In genomic region chr13:46569469-46569868, GRCm38 (mm10) we compare ENCODE assay signal across 12 mouse cellular contexts.
"Had no signal": no experiment of that assay in that cellular context is flagged by ENCODE, and none has a peak within 500 bp of the region (broad histone marks: within the 10 kb centered on the region; RNA-seq: fewer than 3 reads in every experiment).

No protein-coding gene starts in this region.

- H3K27me3 ChIP-seq: limb, embryonic 13.5 days; midbrain, embryonic 13.5 days; stomach, embryonic 15.5 days had no signal

- ATAC-seq: midbrain, embryonic 13.5 days had no signal

- H3K9ac ChIP-seq: limb, embryonic 13.5 days; liver, embryonic 14.5 days; midbrain, embryonic 13.5 days; stomach, embryonic 15.5 days had no signal

- H3K9me3 ChIP-seq: limb, embryonic 13.5 days; midbrain, embryonic 13.5 days; stomach, embryonic 15.5 days had no signal

- H3K36me3 ChIP-seq: limb, embryonic 13.5 days; midbrain, embryonic 13.5 days; stomach, embryonic 15.5 days had no signal

- H3K4me3 ChIP-seq: limb, embryonic 13.5 days; midbrain, embryonic 13.5 days; stomach, embryonic 15.5 days had no signal

- H3K4me2 ChIP-seq: limb, embryonic 13.5 days; midbrain, embryonic 13.5 days; stomach, embryonic 15.5 days had no signal

- H3K27ac ChIP-seq: kidney, postnatal 0 days; limb, embryonic 13.5 days; liver, embryonic 14.5 days; midbrain, embryonic 13.5 days; stomach, embryonic 15.5 days had no signal

- DNase-seq: kidney, postnatal 36 days; layer of hippocampus, adult 9-11 months; layer of hippocampus, postnatal 36 days; lung, adult 18-20 months; right cerebral cortex, postnatal 14 days; thymus, adult 2 months; thymus, postnatal 25 days had no signal
